9 mouse cellular contexts compared by ENCODE assay signal in the genomic region with DNA sequence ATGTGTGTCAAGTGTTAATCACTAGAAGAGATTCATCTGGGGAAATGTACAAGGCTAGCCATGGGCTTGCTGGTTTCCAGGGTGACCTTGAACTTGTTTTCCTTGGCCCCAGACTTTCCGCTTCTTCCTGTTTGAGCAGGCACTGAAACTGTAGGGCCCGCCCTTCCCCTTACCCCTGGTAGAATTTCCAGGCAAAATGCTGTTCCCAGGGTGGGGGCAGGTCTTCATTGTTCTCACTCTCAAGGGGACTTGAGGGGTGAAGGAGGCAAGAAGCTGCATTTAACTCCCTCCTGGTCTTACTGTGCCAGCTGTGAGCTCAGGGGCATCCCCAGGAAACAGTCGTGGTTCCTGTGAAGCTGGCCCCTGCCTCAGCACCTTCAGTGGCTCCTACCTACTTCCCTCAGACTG. TPM values are rescaled to one million over a fixed set of nuclear protein-coding genes. Genes with fewer than 3 reads are reported as not detected.
A peak's percentile ranks its signal among the peaks of the same experiment; 100 is the strongest.
DNase-seq lines count a peak whose midpoint lies in the region; ATAC-seq and TF ChIP-seq lines count a peak whose summit lies in the region.
"Had no signal": no experiment of that assay in that cellular context is flagged by ENCODE, and none has a peak within 500 bp of the region (broad histone marks: within the 10 kb centered on the region; RNA-seq: fewer than 3 reads in every experiment).

No protein-coding gene starts in this region.

- H3K27ac ChIP-seq in layer of hippocampus, adult 2 months = peak overlapping the region; percentile 55; the same call in 1 of the 2 replicates
- peak overlapping the region; percentile 94 for H3K27ac ChIP-seq in lung, embryonic 16.5 days (ENCODE audit: low read length)

- no peak overlapping the region for H3K4me3 ChIP-seq in layer of hippocampus, adult 2 months
- no peak overlapping the region for H3K4me3 ChIP-seq in lung, embryonic 16.5 days (ENCODE audit: low read length)

- no peak for DNase-seq in layer of hippocampus, adult 2 months (ENCODE audit: low spot score in 2 of 2)
- DNase-seq in layer of hippocampus, adult 9-11 months = no peak
- DNase-seq in adrenal gland, postnatal 10 days = peak; percentile 43
- peak; percentile 64 to 69 for DNase-seq in heart, postnatal 10 days
- DNase-seq in adipocyte (ENCODE audit: low spot score) = no peak
- DNase-seq in cerebellum, postnatal 4 days (ENCODE audit: low spot score in 2 of 2) = no peak

- H3K4me2 ChIP-seq in lung, embryonic 16.5 days (ENCODE audit: low read depth, low read length) = no peak overlapping the region

- intact Hi-C loops in heart, postnatal 10 days (cut with DNase I) = no loop called here

- no peaks in the 10 kb centered on the region for H3K27me3 ChIP-seq in lung, embryonic 16.5 days (ENCODE audit: control insufficient read depth, insufficient read depth, low read depth, low read length)

- ATAC-seq in lung, embryonic 16.5 days (ENCODE audit: low read depth) = peak; percentile 65
- ATAC-seq in erythroid progenitor cell, adult 5-6 weeks (replicated peaks; ENCODE audit: low FRiP score, poor library complexity, severe bottlenecking) = no peak
- ATAC-seq: activated CD4-positive, CD25-positive, alpha-beta regulatory T cell, adult 4 months had no signal

- H3K36me3 ChIP-seq in lung, embryonic 16.5 days (ENCODE audit: control insufficient read depth, insufficient read depth, low read length) = no peaks in the 10 kb centered on the region

- H3K9me3 ChIP-seq in lung, embryonic 16.5 days (ENCODE audit: control insufficient read depth, low read length) = no peaks in the 10 kb centered on the region

- TF ChIP-seq CTCF in layer of hippocampus, adult 2 months (conservative IDR thresholded peaks at IDR 0.05) = no peak

- H3K9ac ChIP-seq in lung, embryonic 16.5 days (ENCODE audit: low read length) = no peak overlapping the region; the same call in 1 of the 2 replicates

- 27% methylated on average over 3 of the region's 3 CpGs for WGBS in lung, embryonic 16.5 days

- H3K4me1 ChIP-seq in lung, embryonic 16.5 days (replicated peaks; ENCODE audit: control insufficient read depth, insufficient read depth, low read length) = peaks cover 67% of the 10 kb centered on the region

RNA-seq across cellular contexts. Expression of a gene that starts 55.9 kb away (rescaled TPM):
- 100 to 1,000 TPM in 1 of 2 experiments, 10 to 100 TPM in 1; 96.3 to 103 TPM for total RNA-seq in layer of hippocampus, adult 2 months (2021)
- total RNA-seq in adrenal gland, postnatal 10 days (2021) = 10 to 100 TPM; 55.2 to 69.6 TPM
- total RNA-seq in heart, postnatal 10 days (2021) = 10 to 100 TPM; 55.7 to 64.7 TPM
- polyA plus RNA-seq in lung, embryonic 16.5 days (2015; fragmentation: Nextera tagmentation; extraction: Ambion mirVana) = 30.9 and 34.2 TPM in 2 replicates
- not detected in 2 replicates for total RNA-seq in erythroid progenitor cell, adult 5-6 weeks (2015; ENCODE audit: low replicate concordance)
- 0.15 and 1.2 TPM in 2 replicates for total RNA-seq in erythroid progenitor cell, adult 5-6 weeks (2017; ENCODE audit: low replicate concordance)

Comparison
In these comparisons a context has a peak if more than half of its experiments do, and no peak if none do; other contexts are left out.
1. DNase-seq: peak in adrenal gland, postnatal 10 days (single experiment) and heart, postnatal 10 days (2 of 2); none in layer of hippocampus, adult 2 months (0 of 2), layer of hippocampus, adult 9-11 months (single experiment), adipocyte (single experiment) and cerebellum, postnatal 4 days (0 of 2).
2. RNA of a gene that starts 55.9 kb away (total RNA-seq): 96.3 to 103 TPM in layer of hippocampus, adult 2 months, 55.2 to 69.6 TPM in adrenal gland, postnatal 10 days and 55.7 to 64.7 TPM in heart, postnatal 10 days; 0.15 to 1.2 TPM in erythroid progenitor cell, adult 5-6 weeks; every median in the first group is over 10 times any median in the second.